Mouse (Mus musculus): Measurements from ENCODE around the gene Ppp2r3a.

DNA sequence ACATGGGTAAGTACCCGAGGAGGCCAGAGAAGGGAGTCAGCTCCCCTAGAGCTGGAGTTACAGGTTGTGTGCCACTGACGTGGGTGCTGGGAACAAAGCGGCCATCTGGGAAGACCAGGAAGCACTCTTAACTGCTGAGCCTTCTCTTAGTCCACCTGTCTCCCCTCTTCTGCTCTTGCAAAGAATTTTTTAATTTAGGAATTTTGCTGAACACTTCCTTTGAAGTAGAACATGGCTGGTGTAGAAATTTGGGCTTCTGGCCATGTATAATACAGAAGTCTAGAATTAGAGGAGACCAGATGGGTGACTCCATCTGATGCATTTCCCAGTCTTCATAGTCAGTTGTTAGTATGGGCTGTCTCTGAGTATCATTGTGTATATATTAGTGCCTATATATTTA is 167.9 kb downstream of the Ppp2r3a start:
- TF ChIP-seq POLR2A (IDR thresholded peaks at IDR 0.05; ENCODE audit: low read depth, low read length) (no peak), CTCF (IDR thresholded peaks at IDR 0.05; ENCODE audit: extremely low read depth, insufficient read length, insufficient replicate concordance, low read depth, low read length) (no peak)
